Mouse (Mus musculus): ENCODE results near the gene Plaur.
"Not testable (repeated sequence)": the region's sequence is repeated elsewhere in the genome, so short reads cannot be mapped to it uniquely, and the experiment has no call there.

Gene Plaur

GRCm38 (mm10) chr7:24480121-24480941 is 18.0 kb downstream of the Plaur start:
- no peak for DNase-seq

DNA sequence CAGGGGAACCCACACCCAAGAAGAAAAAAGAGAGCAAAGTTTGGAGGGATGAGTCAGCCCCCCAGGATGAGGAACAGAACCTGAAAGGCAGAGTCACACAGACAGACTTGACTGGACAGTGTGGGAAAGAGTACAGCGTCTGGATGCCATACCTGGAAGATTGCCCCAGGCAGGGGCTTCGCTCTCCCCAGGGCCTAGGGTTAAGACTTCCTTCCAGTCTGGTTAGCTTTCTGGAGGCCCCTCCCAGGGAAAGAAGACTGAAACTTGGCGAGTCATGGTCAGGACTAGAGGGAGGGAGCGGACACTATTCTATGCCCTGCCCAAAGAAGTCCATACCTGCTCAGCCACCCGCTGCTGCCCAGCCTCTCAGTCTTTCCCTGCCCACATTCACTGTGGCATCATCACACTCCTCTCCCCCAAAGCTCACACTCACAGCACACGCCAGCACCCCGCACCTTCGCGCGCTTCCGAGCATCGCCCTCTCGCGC is 18.7 kb downstream of the Plaur start:
- no peak for DNase-seq

DNA sequence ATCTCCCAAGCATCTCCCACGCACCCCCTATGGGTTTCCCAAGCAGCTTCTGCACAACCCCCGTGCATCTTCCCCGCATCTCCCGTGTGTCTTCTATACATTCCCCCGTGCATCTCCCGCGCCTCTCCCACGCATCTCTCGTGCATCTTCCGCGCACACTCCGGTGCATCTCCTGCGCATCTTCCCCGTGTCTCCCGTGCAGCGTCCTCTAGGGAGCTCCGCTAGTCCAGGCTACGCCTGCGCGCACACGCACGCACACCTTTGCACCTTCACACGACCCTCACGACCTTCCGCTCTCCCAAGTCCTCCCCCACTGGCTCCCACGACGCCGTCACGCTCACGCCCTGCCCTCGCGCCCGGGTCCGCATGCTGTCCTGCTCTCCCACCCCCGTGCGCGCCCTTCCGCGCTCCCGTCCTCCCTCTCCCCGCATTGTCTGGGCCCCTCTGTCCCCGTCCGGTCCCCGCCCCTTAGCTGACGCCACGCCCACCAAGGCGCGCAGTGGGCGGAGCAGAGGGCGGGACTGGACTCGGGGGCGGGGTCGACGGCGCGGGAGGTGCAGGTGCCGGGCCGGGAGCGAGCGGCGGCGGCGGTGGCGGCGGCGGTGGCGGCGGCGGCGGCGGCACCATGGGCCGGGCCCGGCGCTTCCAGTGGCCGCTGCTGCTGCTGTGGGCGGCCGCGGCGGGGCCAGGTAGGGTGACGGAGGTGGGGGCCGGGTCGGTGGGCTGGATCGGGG is 19.4 kb downstream of the Plaur start, which contains the start of gene Cadm4:
Gene Cadm4 (plus strand): TSS at position 550 of the 734 bp plus-strand sequence.
- peak; percentile 96 for DNase-seq

DNA sequence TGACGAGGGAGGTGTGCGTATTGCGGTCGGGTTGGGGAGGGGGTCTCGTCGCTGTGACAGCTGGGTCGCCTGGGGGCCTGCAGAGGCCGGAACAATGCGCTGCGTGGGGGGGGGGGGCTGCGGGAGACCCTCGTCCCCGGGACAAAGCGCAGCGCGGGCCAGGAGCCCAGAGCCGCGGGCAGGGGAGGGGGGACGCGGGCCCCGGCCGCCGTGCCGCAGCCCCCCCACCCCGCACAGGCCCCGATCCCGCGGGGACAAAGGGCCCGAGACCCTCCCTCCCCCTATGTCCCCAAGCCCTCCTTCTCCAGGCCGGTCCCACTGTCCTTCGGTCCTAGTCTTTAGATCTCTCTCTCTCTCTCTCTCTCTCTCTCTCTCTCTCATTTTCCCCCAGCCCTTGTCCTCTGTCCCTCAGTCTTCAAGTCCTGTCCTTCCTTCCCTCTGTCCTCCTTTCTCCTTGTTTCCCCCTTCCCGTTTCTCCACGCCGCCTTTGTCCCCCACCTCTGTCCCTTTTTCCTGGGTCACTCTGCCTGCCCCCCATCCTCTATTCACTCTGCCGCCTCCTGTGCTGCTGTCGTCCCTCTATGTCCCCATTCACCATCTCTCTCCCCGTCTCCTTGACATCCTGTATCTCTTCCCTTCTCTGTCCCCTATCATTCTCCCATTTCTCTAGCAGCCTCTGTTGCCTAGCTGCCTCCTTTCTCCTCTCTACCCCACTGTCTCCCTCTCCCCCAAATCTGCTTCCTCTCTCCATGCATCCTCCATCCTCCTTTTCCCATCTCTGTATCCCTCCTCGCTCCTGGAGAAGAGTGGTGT is 20.1 kb downstream of the Plaur start:
- no peak for DNase-seq

- DNase-seq = not testable (repeated sequence)
Measured at GRCm38 (mm10) chr7:24483291-24483690, 21.0 kb downstream of the Plaur start.

DNA sequence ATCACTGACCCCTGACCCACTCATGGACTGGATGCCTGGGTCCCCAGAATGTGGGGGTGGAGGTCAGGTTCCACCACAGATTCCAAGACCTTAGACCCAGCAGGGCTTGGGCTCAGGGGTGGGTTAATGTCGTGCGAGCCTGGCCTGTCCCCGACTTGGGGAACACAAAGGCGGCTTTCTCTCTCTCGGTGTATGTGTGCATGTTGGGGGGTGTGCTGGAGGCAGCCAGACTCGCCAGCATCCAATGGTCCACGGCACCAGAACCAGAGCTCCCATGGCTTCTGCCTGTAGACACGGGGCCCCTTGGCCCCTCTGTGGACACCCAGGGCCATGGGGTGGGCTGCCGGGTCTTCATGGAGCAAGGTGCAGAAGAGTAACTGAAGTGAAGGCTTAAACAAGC is 23.2 kb downstream of the Plaur start:
- DNase-seq = no peak

DNA sequence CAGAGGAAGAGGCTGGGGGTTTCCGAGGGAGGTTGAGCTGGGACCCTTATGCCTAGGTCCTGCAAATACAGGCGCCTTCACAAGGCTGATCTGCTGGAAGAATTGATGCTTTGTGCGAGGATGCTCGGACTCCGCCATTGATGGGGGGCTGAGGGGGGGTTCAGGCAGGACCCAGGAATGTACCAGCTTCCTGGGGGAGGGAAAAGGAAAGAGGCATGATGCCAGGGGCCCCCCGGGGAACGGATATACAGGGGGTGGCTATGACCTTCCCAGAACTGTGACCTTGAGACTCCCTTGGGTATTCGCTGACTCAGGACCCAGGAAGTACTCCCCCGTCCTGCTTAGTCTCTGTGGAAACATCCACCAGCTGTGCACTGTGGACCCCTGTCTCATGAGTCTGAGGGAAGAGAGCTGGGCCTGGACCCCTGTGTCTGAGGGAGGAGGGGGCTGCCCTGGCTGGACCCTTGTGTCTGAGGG is 24.4 kb downstream of the Plaur start:
- no peak for DNase-seq

DNA sequence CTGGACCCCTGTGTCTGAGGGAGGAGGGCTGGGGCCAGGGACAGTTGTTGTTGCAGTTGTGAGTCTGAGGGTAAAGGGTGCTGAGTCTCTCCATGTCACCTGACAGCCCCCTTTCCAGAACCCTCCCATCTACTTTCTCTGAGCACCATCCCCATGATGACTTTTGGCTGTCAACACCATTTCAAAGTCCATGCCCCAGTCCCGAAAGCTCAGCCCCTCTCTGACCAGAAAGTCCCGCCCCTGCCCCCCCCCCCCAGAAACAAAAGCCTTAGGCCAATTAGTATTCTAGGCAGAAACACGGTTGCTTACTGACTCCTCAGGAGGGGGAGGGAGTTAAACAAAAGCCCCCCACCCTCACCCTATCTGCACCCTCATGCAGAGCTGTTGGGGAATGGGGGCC is 25.1 kb downstream of the Plaur start:
- DNase-seq = no peak

GRCm38 (mm10) chr7:24488303-24488702 is 26.0 kb downstream of the Plaur start:
- no peak for DNase-seq

- DNase-seq = no peak
Measured at GRCm38 (mm10) chr7:24499856-24500577, 37.7 kb downstream of the Plaur start.

DNA sequence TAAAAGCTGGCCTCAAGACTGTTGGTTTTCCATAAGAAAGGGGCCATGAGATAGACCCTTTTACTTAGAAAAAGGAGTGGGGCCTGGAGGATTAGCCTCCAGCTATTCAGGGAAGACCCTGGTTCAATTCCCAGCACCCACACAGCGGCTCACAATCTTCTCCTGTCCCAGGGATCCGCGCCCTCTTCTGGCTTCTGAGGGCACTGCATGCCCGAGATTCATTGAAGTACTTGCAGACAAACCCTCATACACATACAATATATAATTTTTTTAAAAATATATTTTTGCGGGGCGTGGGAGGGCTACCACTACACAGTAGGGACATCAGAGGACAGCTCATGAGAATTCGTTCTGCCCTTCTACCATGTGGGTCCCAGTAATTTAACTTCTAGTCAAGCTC is 38.6 kb downstream of the Plaur start:
- no peak for DNase-seq

GRCm38 (mm10) chr7:24501492-24501891 is 39.2 kb downstream of the Plaur start:
- DNase-seq = no peak

DNA sequence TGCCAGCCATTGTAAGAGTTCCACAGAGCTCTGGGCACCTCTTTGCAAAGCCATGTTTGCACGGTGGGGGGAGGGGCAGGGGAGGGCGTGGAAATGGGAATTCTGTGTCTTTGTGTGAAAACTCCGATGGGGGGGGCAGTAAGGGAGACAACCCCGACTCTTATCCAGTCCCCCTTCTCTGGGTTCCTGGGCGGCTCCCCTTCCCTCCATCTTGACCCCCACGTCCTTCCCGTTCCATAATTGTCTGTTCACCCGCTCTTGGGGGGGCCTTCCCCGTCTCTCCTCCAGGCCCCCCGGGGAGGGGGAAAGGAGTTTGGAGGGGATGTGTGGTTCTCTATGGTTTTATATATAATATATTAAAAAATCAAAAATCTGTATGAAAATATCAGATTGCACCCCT is 41.7 kb downstream of the Plaur start:
- DNase-seq = no peak

DNA sequence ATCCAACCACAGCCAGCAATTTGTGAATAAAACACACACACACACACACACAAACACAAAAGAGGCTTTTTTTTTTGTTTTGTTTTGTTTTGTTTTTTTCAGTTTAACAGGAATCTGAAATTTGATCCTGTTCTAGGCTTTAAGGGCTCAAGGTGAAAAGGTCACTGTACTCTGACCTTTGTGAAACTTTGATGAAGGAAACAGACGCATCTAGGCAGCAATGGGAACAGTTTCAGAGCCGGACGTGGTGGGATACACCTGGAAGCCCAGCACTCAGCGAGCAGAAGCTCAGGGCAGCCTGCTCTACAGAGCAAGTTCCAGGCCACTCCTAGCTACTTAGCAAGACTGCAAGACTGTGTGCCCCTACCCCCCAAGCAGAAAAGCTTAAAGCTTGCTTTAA is 42.6 kb downstream of the Plaur start:
- DNase-seq = no peak

GRCm38 (mm10) chr7:24505447-24506064 is 43.3 kb downstream of the Plaur start:
- no peak for DNase-seq

- DNase-seq = no peak
Measured at GRCm38 (mm10) chr7:24506065-24506459, 43.8 kb downstream of the Plaur start.

GRCm38 (mm10) chr7:24506476-24506837 is 44.2 kb downstream of the Plaur start:
- DNase-seq = peak; percentile 76

- DNase-seq = peak; percentile 86
Measured at GRCm38 (mm10) chr7:24506838-24507725, 44.8 kb downstream of the Plaur start, which contains the start of gene Zfp428. Gene Zfp428, plus strand, starts transcription at chr7:24507006.

DNA sequence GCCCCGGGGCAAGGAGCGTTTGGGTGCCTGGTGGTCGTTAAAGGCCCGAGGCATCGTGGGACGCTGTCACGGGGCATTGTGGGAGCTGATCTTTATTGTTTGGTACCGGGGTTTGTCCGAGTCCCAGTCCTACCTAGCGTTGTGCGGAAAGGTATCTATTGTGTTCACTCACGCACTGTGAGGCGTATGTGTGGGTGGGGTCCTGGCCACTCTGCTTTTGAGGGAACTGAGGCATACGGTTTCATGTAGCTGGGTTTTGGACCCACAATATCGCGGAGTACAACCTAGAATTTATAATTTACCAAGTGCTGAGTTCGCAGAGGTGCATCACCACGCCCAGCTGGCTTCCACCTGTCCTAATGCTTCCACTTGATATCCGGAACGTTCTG is 45.4 kb downstream of the Plaur start:
- DNase-seq = no peak

GRCm38 (mm10) chr7:24512355-24512754 is 50.1 kb downstream of the Plaur start, which contains the start of gene AC161166.1:
Gene AC161166.1, minus strand, starts transcription at chr7:24512455.
- DNase-seq = no peak

GRCm38 (mm10) chr7:24516319-24516718 is 54.0 kb downstream of the Plaur start:
- peak; percentile 57 for DNase-seq
